Mouse (Mus musculus): Measurements from ENCODE around the gene Olfr109.

Gene Olfr109

DNA sequence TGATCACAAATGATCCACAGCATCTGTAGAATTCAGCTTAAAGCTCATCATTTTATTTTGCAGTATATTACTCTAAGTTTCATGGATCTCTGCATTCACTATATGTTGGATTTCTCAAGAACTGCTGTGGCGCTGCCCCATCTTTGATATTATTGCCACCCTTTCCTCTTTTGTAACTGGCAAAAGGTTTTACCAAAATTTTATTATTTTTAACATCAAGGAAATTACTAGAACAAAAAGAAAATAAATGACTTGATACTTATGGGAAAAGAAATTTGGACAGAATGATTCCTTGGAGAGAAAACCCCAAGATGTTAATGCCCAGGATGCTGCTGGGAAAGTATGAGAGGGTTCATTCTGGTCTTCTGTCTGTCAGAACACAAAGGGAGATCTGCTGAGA lies at the start of gene Olfr109:
Gene Olfr109, plus strand, starts transcription at position 301 of the 400 bp plus-strand sequence.
- no peak for DNase-seq (ENCODE audit: low spot score)

DNA sequence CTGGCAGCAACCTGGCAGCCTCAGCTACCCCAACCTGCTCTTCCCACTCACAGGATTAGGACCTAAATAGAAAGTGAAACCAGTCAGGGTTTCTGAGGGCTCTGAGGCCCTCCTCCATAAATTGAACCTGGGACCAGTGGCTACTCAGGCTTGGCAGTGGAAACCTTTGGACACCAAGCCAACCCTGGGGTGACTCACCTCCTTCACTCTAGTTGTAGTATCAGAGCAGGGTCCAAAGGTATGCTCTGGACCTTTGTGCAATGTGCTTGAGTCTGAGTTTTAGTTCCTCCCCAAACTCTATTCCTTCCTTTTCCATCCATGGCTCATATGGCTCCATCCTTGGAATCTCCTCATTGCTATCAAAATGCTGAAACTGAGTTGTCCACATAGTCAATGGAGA lies 45.3 kb upstream of the Olfr109 start:
- no peak for DNase-seq (ENCODE audit: low spot score)

GRCm38 (mm10) chr17:37445180-37445579 lies 13.5 kb upstream of the Olfr109 start, which contains the start of gene Olfr108:
Gene Olfr108 (plus strand): TSS chr17:37445480.
- no peak for DNase-seq (ENCODE audit: low spot score)

GRCm38 (mm10) chr17:37483452-37483851 lies 24.7 kb downstream of the Olfr109 start, which contains the start of gene H2-M2:
Gene H2-M2 (minus strand): TSS chr17:37483552.
- no peak for DNase-seq (ENCODE audit: low spot score)

DNA sequence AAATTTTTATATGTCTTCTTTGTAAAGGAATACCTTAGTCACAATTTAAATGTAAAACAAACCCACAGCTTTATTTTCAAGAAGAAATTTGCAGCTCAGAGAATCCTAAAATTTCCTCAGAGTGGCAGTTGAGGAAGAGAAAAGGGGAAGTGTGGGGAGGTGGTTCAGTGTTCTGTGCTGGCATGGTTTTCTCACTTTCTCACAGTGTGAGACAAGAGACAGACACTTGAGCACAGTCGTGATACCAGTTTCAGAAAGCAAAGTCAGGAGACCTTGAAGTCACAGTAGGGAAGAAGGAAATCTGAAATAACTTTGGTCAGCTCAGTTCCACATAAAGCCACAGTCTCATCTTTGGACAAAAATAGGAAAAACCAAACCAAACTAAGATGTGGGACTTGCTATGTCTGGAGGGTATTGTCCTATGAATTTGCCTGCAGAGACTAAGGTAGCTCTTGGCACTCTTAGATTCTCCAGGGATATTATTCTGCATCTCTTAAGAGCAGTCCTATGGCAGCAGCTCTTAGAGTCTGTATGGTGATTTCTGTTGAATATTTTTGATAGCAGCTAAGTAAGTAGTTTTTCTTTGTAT lies 33.3 kb downstream of the Olfr109 start, which contains the start of gene Olfr110:
Gene Olfr110, plus strand, starts transcription at position 539 of the 589 bp plus-strand sequence.
- DNase-seq (ENCODE audit: low spot score) = no peak

- DNase-seq (ENCODE audit: low spot score) = no peak
Measured at GRCm38 (mm10) chr17:37507730-37508129, 49.0 kb downstream of the Olfr109 start, which contains the start of gene Olfr111. Gene Olfr111 (plus strand): TSS chr17:37508030.

Data from ovary, postnatal 14 days (tissue).